Mouse (Mus musculus) CH12.LX (cell line): ENCODE results near the gene Aup1.

Experiments
- CTCF ChIP-seq, 2 experiments: IDR thresholded peaks in 1 of 2; conservative IDR thresholded peaks in 1 of 2; 2 replicates each; pipeline ENCODE4 v1.5.1; 2011 to 2012; ENCODE audit warnings: low read depth in 2 of 2, low read length in 2 of 2, improper control_type of control experiment in 1 of 2, inconsistent platforms in 1 of 2, mild to moderate bottlenecking in 1 of 2, moderate library complexity in 1 of 2
- E2F4 ChIP-seq: IDR thresholded peaks from 2 replicates; pipeline ENCODE4 v1.6.1; 2011; ENCODE audit warnings: low read depth, low read length, improper control_type of control experiment; ENCODE audit not compliant: insufficient replicate concordance
- ELF1 ChIP-seq: IDR thresholded peaks from 2 replicates; pipeline ENCODE4 v1.6.1; 2014; ENCODE audit warnings: low read depth, mild to moderate bottlenecking, inconsistent platforms, low read length, improper control_type of control experiment
- EP300 ChIP-seq: IDR thresholded peaks from 2 replicates; pipeline ENCODE4 v1.6.1; 2011; ENCODE audit warnings: low read length, improper control_type of control experiment
- HCFC1 ChIP-seq: IDR thresholded peaks from 2 replicates; pipeline ENCODE4 v1.6.1; 2012; ENCODE audit warnings: low read depth, mild to moderate bottlenecking, inconsistent platforms, low read length, improper control_type of control experiment
- MAX ChIP-seq: IDR thresholded peaks from 2 replicates; pipeline ENCODE4 v1.6.1; 2011; ENCODE audit warnings: low read length, improper control_type of control experiment
- MYC ChIP-seq: IDR thresholded peaks from 2 replicates; pipeline ENCODE4 v1.6.1; 2011; ENCODE audit warnings: low read depth, mild to moderate bottlenecking, improper control_type of control experiment, low read length
- POLR2A ChIP-seq: IDR thresholded peaks from 2 replicates; pipeline ENCODE4 v1.6.1; 2011; ENCODE audit warnings: low read depth, mild to moderate bottlenecking, improper control_type of control experiment, low read length
- TCF12 ChIP-seq: IDR thresholded peaks from 2 replicates; pipeline ENCODE4 v1.6.1; 2014; ENCODE audit warnings: low read depth, mild to moderate bottlenecking, inconsistent platforms, low read length, improper control_type of control experiment
- UBTF ChIP-seq: IDR thresholded peaks from 2 replicates; pipeline ENCODE4 v1.6.1; 2012; ENCODE audit warnings: low read depth, mild to moderate bottlenecking, inconsistent platforms, low read length, improper control_type of control experiment, moderate library complexity
- USF1 ChIP-seq: IDR thresholded peaks from 2 replicates; pipeline ENCODE4 v1.6.1; 2014; ENCODE audit warnings: low read depth, mild to moderate bottlenecking, inconsistent platforms, low read length, improper control_type of control experiment

GRCm38 (mm10) chr6:83077630-83078323 lies 23.5 kb downstream of the Aup1 start, which contains the start of gene Pcgf1:
- TF ChIP-seq HCFC1 = no peak
- peak; percentile 12; the same call in 1 of the 2 replicates for TF ChIP-seq TCF12
- TF ChIP-seq POLR2A = no peak
- no peak for TF ChIP-seq EP300
- no peak for TF ChIP-seq CTCF (conservative IDR thresholded peaks at IDR 0.05 in 1 of 2, IDR thresholded peaks at IDR 0.05 in 1 of 2; ENCODE audit: low read depth in 2 of 2, low read length in 2 of 2)
- no peak for TF ChIP-seq E2F4
- TF ChIP-seq USF1 = no peak
- no peak for TF ChIP-seq MYC
- no peak for TF ChIP-seq MAX
- TF ChIP-seq ELF1 = no peak
- no peak for TF ChIP-seq UBTF
